Mouse (Mus musculus) yolk sac, embryonic 10.5 days (tissue): ENCODE results near the gene AI413582.

Experiments used
- DNase-seq: peaks from one replicate; pipeline ENCODE4 v3.0.0-alpha.2; 2017; ENCODE audit warnings: low spot score

The AI413582 gene

GRCm38 (mm10) chr17:27518700-27519595, 46.6 kb downstream of the AI413582 start:
- no peak for DNase-seq

- DNase-seq: no peak
Measured at GRCm38 (mm10) chr17:27518296-27518695, 47.3 kb downstream of the AI413582 start.

GRCm38 (mm10) chr17:27513916-27514762, 51.4 kb downstream of the AI413582 start:
- no peak for DNase-seq
